Mouse (Mus musculus): Measurements from ENCODE around the gene Rtp4. TPM values are rescaled to one million over a fixed set of nuclear protein-coding genes. Genes with fewer than 3 reads are reported as not detected.

Gene Rtp4
- polyA plus RNA-seq, 1 experiment from 2014 or later = 24.0 TPM

DNA sequence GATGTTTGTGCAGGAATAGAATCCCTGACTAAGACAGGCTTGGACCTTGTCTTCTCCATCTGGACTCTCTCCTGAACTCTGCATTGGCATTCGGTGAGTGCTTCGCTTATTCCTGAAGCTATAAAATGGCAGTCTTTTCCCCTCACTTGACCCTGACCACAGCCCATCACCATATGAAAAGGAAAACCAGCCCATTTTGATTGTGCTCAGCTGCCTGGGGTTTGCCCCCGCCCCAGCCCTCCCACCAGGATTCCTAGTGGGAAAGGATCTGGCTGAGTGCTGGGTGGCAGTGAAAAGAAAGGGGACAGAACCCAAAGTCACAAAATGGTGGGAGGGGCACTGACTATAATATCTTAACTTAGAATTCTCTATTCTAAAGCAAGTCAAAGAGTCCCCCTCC, 37.9 kb upstream of the Rtp4 start:
- 85% methylated on average over 3 of the region's 3 CpGs for WGBS (ENCODE audit: insufficient replicate concordance)
- H3K36me3 ChIP-seq (replicated peaks; ENCODE audit: insufficient read depth, low read length) = peaks cover 12% of the 10 kb centered on the region
- no peak overlapping the region for H3K27ac ChIP-seq (ENCODE audit: low read depth)

DNA sequence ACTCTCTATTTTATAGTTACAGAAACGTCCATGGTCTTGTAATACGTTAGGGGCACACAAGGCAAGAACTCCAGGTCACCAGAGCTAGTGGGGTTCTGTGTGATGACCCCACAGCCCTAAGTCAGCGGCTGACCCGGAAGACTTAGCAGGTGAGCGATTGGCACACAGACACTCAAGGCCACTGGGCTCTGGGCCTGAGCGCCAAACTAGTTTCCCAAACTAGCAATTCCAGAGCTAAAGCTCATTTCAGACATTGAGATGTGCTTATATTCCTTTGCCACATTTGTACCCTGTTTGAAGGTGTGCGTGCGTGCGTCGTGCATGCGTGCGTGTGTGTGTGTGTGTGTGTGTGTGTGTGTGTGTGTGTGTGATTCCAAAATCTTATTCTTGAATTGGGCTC, 37.2 kb upstream of the Rtp4 start:
- WGBS (ENCODE audit: insufficient replicate concordance) = 82% methylated on average over 12 of the region's 12 CpGs
- Histone ChIP-seq H3K9me3 (ENCODE audit: low read length) (no peaks in the 10 kb centered on the region), H3K9ac (replicated peaks) (no peak overlapping the region), H3K4me2 (ENCODE audit: low read depth, low read length) (no peak overlapping the region), H3K4me3 (ENCODE audit: low read depth, low read length) (no peak overlapping the region), H3K27ac (ENCODE audit: low read depth) (no peak overlapping the region), H3K27me3 (ENCODE audit: insufficient read depth, low read length) (no peaks in the 10 kb centered on the region), H3K36me3 (replicated peaks; ENCODE audit: insufficient read depth, low read length) (peaks cover 12% of the 10 kb centered on the region), H3K4me1 (ENCODE audit: insufficient read depth) (no peaks in the 10 kb centered on the region)
- ATAC-seq (no peak), DNase-seq (no peak)
- TF ChIP-seq CTCF (IDR thresholded peaks at IDR 0.05; ENCODE audit: low read depth) (no peak), EP300 (IDR thresholded peaks at IDR 0.05; ENCODE audit: low read depth) (no peak)

More for the DNA sequence above, 37.9 kb upstream of the Rtp4 start:
- H3K27me3 ChIP-seq (ENCODE audit: insufficient read depth, low read length) = no peaks in the 10 kb centered on the region
- H3K9me3 ChIP-seq (ENCODE audit: low read length) = no peaks in the 10 kb centered on the region
- ATAC-seq (no peak), DNase-seq (no peak)
- TF ChIP-seq EP300 (IDR thresholded peaks at IDR 0.05; ENCODE audit: low read depth) (no peak), CTCF (IDR thresholded peaks at IDR 0.05; ENCODE audit: low read depth) (no peak)
- H3K4me2 ChIP-seq (ENCODE audit: low read depth, low read length) = no peak overlapping the region
- no peak overlapping the region for H3K9ac ChIP-seq (replicated peaks)
- H3K4me3 ChIP-seq (ENCODE audit: low read depth, low read length) = no peak overlapping the region
- no peaks in the 10 kb centered on the region for H3K4me1 ChIP-seq (ENCODE audit: insufficient read depth)

DNA sequence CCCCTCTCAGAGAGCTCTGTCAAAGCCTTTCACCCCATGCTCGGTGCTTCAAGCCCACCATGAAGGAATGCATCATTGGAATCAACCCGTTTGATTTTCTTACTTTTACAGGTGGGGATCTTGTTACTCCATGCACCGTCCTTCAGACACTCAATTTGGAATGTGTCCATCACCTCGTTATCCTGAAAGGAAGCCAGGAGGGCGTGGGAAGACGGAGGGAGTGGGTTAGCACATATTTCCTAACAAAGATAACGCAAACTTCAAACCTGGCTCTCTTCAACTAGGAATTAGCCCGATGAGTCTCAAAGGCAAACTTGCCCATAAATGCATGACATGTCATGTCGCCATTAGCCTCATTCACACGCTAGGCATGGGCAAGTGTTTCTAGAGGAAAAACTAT, 36.8 kb upstream of the Rtp4 start:
- Histone ChIP-seq H3K4me2 (ENCODE audit: low read depth, low read length) (no peak overlapping the region), H3K36me3 (replicated peaks; ENCODE audit: insufficient read depth, low read length) (peaks cover 9% of the 10 kb centered on the region; the same call in 1 of the 2 replicates), H3K9ac (replicated peaks) (no peak overlapping the region), H3K27ac (ENCODE audit: low read depth) (no peak overlapping the region), H3K27me3 (ENCODE audit: insufficient read depth, low read length) (no peaks in the 10 kb centered on the region), H3K4me1 (ENCODE audit: insufficient read depth) (no peaks in the 10 kb centered on the region), H3K4me3 (ENCODE audit: low read depth, low read length) (no peak overlapping the region), H3K9me3 (ENCODE audit: low read length) (no peaks in the 10 kb centered on the region)
- no peak for DNase-seq
- ATAC-seq = no peak
- TF ChIP-seq CTCF (IDR thresholded peaks at IDR 0.05; ENCODE audit: low read depth) (no peak), EP300 (IDR thresholded peaks at IDR 0.05; ENCODE audit: low read depth) (no peak)
- 76% methylated on average over 10 of the region's 10 CpGs for WGBS (ENCODE audit: insufficient replicate concordance)

DNA sequence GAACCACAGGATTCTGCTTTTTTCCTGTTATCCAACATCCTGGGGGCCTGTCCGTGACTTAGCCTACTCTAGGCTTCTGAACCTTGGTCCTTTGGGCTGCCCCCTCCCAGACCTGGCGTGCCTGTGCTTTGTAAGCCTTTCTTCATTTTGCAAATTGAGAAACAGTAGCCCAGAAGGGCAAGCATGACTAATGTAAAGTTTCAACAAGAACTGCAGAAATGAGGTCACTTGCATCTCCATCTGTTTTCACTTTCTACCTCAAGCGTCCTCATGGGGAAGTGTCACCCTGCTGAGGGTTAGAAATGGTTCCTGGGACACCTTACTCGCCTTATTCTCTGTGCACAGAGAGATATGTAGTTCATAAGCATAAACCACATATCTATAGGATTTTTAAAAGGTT, 27.3 kb upstream of the Rtp4 start:
- H3K36me3 ChIP-seq (replicated peaks; ENCODE audit: insufficient read depth, low read length) = peaks cover 3% of the 10 kb centered on the region
- H3K9me3 ChIP-seq (ENCODE audit: low read length) = no peaks in the 10 kb centered on the region
- no peak overlapping the region for H3K4me3 ChIP-seq (ENCODE audit: low read depth, low read length)
- DNase-seq (no peak), ATAC-seq (no peak)
- H3K27ac ChIP-seq (ENCODE audit: low read depth) = no peak overlapping the region
- WGBS (ENCODE audit: insufficient replicate concordance) = 61% methylated on average over 4 of the region's 4 CpGs
- no peaks in the 10 kb centered on the region for H3K27me3 ChIP-seq (ENCODE audit: insufficient read depth, low read length)
- H3K4me1 ChIP-seq (ENCODE audit: insufficient read depth) = peaks cover 6% of the 10 kb centered on the region
- H3K9ac ChIP-seq (replicated peaks) = no peak overlapping the region
- H3K4me2 ChIP-seq (ENCODE audit: low read depth, low read length) = no peak overlapping the region
- no peak for TF ChIP-seq CTCF (IDR thresholded peaks at IDR 0.05; ENCODE audit: low read depth)
- TF ChIP-seq EP300 (IDR thresholded peaks at IDR 0.05; ENCODE audit: low read depth) = no peak

DNA sequence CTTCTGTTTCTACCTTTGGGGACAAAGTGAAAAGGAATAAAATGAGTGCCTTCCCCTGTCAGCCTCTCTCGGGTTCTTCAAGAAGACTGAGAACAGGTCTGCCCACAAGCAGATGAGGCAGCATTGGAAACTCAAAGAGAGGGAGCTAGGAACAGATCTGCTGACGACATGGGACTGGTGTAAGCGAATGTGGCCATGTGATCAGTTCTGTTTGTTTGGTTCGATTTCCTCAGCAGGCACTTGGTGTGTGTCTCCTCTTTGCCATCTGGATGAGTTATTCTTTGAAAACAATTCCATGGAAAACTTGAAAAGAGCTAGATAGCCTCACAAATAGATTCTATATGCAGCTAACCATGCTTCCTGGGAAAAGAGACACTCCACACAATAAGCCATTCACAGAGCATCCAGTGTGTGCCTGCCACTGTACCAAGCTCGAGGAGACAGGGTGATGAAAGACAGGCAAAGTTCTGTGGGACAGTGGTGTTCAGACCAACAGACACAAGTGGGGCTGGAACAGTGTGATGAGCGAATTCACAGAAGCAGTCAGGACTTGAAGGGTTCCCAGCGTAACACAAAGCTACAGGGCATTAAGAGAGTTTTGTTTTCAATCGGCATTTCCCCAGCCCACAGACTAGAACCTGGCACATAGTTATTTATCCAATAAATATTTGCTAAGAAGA, 23.7 kb upstream of the Rtp4 start:
- TF ChIP-seq CTCF (IDR thresholded peaks at IDR 0.05; ENCODE audit: low read depth) (no peak), EP300 (IDR thresholded peaks at IDR 0.05; ENCODE audit: low read depth) (no peak)
- Histone ChIP-seq H3K4me3 (ENCODE audit: low read depth, low read length) (no peak overlapping the region), H3K27ac (ENCODE audit: low read depth) (peak overlapping the region; percentile 82), H3K36me3 (replicated peaks; ENCODE audit: insufficient read depth, low read length) (no peaks in the 10 kb centered on the region; the same call in 1 of the 2 replicates), H3K9me3 (ENCODE audit: low read length) (no peaks in the 10 kb centered on the region), H3K9ac (replicated peaks) (no peak overlapping the region), H3K4me1 (ENCODE audit: insufficient read depth) (peaks cover 40% of the 10 kb centered on the region), H3K4me2 (ENCODE audit: low read depth, low read length) (no peak overlapping the region), H3K27me3 (ENCODE audit: insufficient read depth, low read length) (no peaks in the 10 kb centered on the region)
- peak; percentile 66 for ATAC-seq
- WGBS (ENCODE audit: insufficient replicate concordance) = 52% methylated on average over 8 of the region's 8 CpGs
- DNase-seq = no peak

DNA sequence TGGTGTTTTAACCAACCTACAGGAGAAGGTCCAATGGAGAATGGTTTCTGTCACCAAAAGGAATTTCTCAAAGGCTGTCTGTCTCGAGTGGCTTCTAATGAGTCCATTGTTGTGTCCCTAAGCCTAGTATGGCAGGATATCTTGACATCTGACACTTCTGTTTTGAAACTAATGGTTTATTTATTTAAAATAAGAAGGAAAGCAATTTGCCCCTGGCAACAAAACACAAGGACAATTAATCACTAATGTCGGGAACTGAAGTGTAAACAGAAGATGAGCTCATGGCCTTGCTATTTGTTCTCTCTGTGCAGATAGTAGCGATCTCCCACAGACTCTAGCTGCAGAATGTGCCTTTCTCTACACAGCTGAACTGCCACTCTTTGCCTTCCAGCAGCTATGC, 22.7 kb upstream of the Rtp4 start:
- Histone ChIP-seq H3K9me3 (ENCODE audit: low read length) (no peaks in the 10 kb centered on the region), H3K27me3 (ENCODE audit: insufficient read depth, low read length) (no peaks in the 10 kb centered on the region), H3K36me3 (replicated peaks; ENCODE audit: insufficient read depth, low read length) (no peaks in the 10 kb centered on the region; the same call in 1 of the 2 replicates), H3K4me2 (ENCODE audit: low read depth, low read length) (no peak overlapping the region), H3K4me1 (ENCODE audit: insufficient read depth) (peaks cover 50% of the 10 kb centered on the region), H3K9ac (replicated peaks) (no peak overlapping the region), H3K4me3 (ENCODE audit: low read depth, low read length) (no peak overlapping the region), H3K27ac (ENCODE audit: low read depth) (peak overlapping the region; percentile 82)
- WGBS (ENCODE audit: insufficient replicate concordance) = 31% methylated on average over 3 of the region's 3 CpGs
- no peak for DNase-seq
- ATAC-seq = peak; percentile 56
- TF ChIP-seq CTCF (IDR thresholded peaks at IDR 0.05; ENCODE audit: low read depth) (no peak), EP300 (IDR thresholded peaks at IDR 0.05; ENCODE audit: low read depth) (peak; percentile 66; the same call in 1 of the 2 replicates)
